Mouse (Mus musculus) liver, embryonic 13.5 days (tissue): ENCODE data around the gene Gm20458. TPM values are rescaled to one million over a fixed set of nuclear protein-coding genes. Genes with fewer than 3 reads are reported as not detected.
A peak's percentile ranks its signal among the peaks of the same experiment; 100 is the strongest.

Experiments used
- ATAC-seq: fragments of 200-750 bp; cut with Nextera tagmentation; 2 replicates; pipeline ENCODE4 v1.8.0; 2017; ENCODE audit warnings: low read depth, mild to moderate bottlenecking, moderate number of reproducible peaks, moderate library complexity
- DNase-seq: peaks from one replicate; pipeline ENCODE4 v3.0.0; 2022
- H3K27ac ChIP-seq: fragments of 300-500 bp; sonication (generic); 2 replicates; pipeline ENCODE4 v1.5.1; 2015; ENCODE audit warnings: moderate library complexity, mild to moderate bottlenecking, inconsistent platforms
- H3K27me3 ChIP-seq: fragments of 300-500 bp; sonication (generic); 2 replicates; pipeline ENCODE4 v1.6.1; 2015; ENCODE audit warnings: mild to moderate bottlenecking, inconsistent platforms
- H3K36me3 ChIP-seq: fragments of 300-500 bp; sonication (generic); 2 replicates; pipeline ENCODE4 v1.6.1; 2015; ENCODE audit warnings: mild to moderate bottlenecking, inconsistent platforms
- H3K4me1 ChIP-seq: fragments of 300-500 bp; sonication (generic); replicated peaks from 2 replicates; pipeline ENCODE4 v1.6.1; 2015; ENCODE audit warnings: inconsistent platforms
- H3K4me2 ChIP-seq: fragments of 300-500 bp; sonication (generic); 2 replicates; pipeline ENCODE4 v1.6.1; 2015; ENCODE audit warnings: inconsistent platforms, mild to moderate bottlenecking, moderate library complexity
- H3K4me3 ChIP-seq: fragments of 300-500 bp; sonication (generic); replicated peaks from 2 replicates; pipeline ENCODE4 v1.5.1; 2015; ENCODE audit warnings: mild to moderate bottlenecking, inconsistent platforms
- H3K9ac ChIP-seq: fragments of 300-500 bp; sonication (generic); 2 replicates; pipeline ENCODE4 v1.6.1; 2015; ENCODE audit warnings: mild to moderate bottlenecking, inconsistent platforms
- H3K9me3 ChIP-seq: fragments of 300-500 bp; sonication (generic); replicated peaks from 2 replicates; pipeline ENCODE4 v1.6.1; 2016; ENCODE audit warnings: inconsistent platforms
- WGBS: fragments of 180-500 bp; shearing (Covaris S2); methylation state at CpG from one replicate; pipeline ENCODE4 v1.1.7; 2015; ENCODE audit not compliant: insufficient replicate concordance; 5-methylcytosine and 5-hydroxymethylcytosine counted together
- polyA plus RNA-seq: library from polyadenylated mRNA; unstranded; fragments of >200 nt; fragmentation: Nextera tagmentation; extraction: Ambion mirVana; gene quantifications from 2 replicates; pipeline ENCODE4 v1.2.1, GENCODE M21; 2015

Gm20458 gene
- polyA plus RNA-seq: 5.3 and 5.7 TPM in 2 replicates

DNA sequence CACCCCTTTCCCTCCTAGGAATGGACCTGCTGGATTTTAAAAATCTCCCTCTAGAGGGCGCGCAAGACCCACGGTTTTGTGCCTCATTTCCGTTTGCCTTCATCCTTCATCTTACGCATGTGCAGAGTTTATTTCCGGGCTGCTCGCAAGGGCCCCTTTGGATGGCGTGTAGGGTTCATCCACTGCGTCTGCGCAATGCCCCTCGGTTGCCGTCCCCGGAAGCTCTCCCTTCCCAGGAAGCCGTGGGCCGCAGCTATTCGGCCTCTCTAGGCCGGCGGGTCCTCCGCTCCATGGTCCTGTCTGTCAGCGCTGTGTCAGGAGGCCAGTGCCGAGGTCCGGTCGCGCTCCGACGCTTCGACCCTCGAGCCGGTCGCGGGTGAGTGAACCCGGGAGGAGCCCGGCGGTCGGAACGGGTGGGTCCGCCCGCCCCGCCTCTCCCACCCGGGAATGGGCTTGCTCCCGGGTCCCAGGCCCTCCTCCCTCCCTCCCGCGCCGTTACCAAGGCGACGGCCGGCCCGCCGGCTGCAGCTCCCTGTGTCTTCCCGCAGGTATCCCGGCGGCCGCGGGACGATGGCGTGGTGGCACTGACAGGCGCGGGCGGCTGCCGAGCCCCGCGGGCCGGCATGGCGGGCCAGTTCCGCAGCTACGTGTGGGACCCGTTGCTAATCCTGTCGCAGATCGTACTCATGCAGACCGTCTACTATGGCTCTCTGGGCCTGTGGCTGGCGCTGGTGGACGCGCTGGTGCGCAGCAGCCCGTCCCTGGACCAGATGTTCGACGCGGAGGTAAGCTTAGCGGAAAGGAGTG is at the start of gene Gm20458:
Gm20458 (plus strand) TSS at position 223 of the 807 bp plus-strand sequence.
- ATAC-seq (peak; percentile 98), DNase-seq (peak; percentile 93)
- Histone ChIP-seq H3K4me3 (peak within 1 kb of the TSS; percentile 91), H3K4me1 (peaks cover 42% of the 10 kb centered on the region), H3K9me3 (no peaks in the 10 kb centered on the region), H3K27ac (peak within 1 kb of the TSS; percentile 72), H3K27me3 (no peaks in the 10 kb centered on the region), H3K36me3 (peaks cover 23% of the 10 kb centered on the region), H3K4me2 (peak within 1 kb of the TSS; percentile 91), H3K9ac (peak within 1 kb of the TSS; percentile 84)
- under 1% methylated on average over 75 of the region's 79 CpGs for WGBS

DNA sequence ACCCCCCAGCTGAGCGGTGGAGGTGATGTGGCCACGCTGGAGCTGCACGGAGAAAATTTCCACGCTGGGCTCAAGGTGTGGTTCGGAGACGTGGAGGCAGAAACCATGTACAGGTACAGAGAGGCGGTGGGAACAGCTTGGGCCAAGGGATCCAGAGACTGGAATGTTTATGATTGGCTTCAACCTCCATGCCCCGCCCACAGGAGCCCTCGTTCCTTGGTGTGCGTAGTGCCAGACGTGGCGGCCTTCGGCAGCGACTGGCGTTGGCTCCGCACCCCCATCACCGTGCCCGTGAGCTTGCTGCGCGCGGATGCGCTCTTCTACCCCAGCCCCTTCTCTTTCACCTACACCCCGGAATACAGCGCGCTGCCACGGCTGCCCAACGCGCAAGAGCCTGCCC is 46.6 kb upstream of the Gm20458 start:
- no peak for DNase-seq
- no peak overlapping the region for H3K4me3 ChIP-seq
- no peak overlapping the region for H3K27ac ChIP-seq
- no peak for ATAC-seq
- WGBS: 24% methylated on average over 28 of the region's 28 CpGs
- H3K4me1 ChIP-seq: no peaks in the 10 kb centered on the region
- no peak overlapping the region for H3K9ac ChIP-seq
- peaks cover 31% of the 10 kb centered on the region for H3K27me3 ChIP-seq
- H3K36me3 ChIP-seq: no peaks in the 10 kb centered on the region
- H3K9me3 ChIP-seq: no peaks in the 10 kb centered on the region
- H3K4me2 ChIP-seq: no peak overlapping the region

DNA sequence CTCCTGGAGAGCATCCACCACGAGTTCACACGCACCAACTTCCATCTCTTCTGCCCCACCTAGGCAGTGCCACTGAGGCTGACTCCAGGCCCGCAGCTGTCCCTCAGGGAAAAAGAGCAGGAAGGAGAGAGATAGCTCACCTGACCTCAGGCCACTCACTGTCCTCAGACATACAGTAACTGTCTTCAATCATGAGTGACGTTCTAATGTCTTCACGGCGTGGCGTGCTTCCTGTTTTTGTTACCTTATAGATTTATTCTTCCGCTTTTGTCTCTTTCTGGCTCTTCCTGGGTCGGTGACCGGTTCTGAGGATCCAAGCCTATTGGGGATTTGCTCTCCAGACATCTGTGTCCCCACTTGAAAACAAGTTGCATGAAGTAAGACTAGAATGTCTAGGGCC is 46.2 kb upstream of the Gm20458 start:
- Histone ChIP-seq H3K4me3 (no peak overlapping the region), H3K4me2 (no peak overlapping the region), H3K27me3 (peaks cover 27% of the 10 kb centered on the region), H3K27ac (no peak overlapping the region), H3K9me3 (no peaks in the 10 kb centered on the region), H3K9ac (no peak overlapping the region), H3K36me3 (no peaks in the 10 kb centered on the region), H3K4me1 (no peaks in the 10 kb centered on the region)
- ATAC-seq (no peak), DNase-seq (no peak)
- 53% methylated on average over 10 of the region's 10 CpGs for WGBS

DNA sequence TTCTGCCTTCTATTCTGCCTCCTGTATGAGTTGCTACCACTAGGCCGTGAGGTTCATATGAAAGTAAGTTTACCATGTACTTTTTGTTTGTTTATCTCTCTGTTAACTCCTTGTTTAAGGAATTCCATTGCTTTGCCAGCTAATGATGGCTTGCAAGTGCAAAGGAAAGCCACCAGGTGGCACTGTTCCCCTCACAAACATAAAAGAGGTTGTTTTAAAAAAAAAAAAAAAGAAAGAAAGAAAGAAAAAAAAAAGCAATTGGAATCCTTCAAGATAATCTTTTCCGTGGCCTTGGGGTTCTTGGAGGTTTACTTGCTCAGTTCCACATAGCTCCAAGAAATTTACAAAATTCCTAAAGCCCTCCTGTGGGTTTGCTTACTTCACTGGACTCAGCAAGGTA is 43.6 kb upstream of the Gm20458 start:
- Histone ChIP-seq H3K4me3 (no peak overlapping the region), H3K4me1 (no peaks in the 10 kb centered on the region), H3K27me3 (peaks cover 12% of the 10 kb centered on the region), H3K9me3 (no peaks in the 10 kb centered on the region), H3K36me3 (no peaks in the 10 kb centered on the region), H3K9ac (no peak overlapping the region), H3K27ac (no peak overlapping the region), H3K4me2 (no peak overlapping the region)
- WGBS: 1% methylated on average over 2 of the region's 2 CpGs
- ATAC-seq: no peak
- no peak for DNase-seq

DNA sequence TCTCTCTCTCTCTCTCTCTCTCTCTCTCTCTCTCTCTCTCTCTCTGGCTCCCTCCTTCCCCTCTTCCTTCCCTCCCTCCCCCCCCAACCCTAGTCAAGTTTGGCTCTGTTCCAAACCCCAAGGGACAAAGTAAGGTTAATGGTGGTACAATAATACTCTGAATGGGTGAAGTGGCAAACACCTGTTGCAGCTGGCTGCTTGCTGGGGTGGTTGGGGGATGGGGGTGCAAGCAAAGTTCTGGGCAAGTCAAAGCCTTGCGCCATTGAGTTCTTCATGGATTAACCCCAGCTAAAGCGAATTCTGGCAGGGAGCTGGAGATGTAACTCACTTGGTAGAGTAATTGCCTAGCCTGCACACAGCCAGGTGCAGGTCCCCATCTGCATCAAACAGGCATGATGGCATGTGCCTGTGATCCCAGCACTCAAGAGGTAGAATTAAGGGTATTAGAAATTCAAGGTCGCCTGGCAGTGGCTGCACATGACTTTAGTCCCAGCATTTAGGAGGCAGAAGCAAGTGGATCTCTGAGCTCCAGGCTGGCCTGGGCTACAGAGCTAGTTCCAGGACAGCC is 42.4 kb upstream of the Gm20458 start:
- Histone ChIP-seq H3K4me2 (no peak overlapping the region), H3K9ac (no peak overlapping the region), H3K27ac (no peak overlapping the region), H3K27me3 (peaks cover 12% of the 10 kb centered on the region), H3K4me3 (no peak overlapping the region), H3K36me3 (no peaks in the 10 kb centered on the region), H3K9me3 (no peaks in the 10 kb centered on the region), H3K4me1 (no peaks in the 10 kb centered on the region)
- ATAC-seq (no peak), DNase-seq (no peak)
- WGBS: 29% methylated on average over 3 of the region's 3 CpGs

DNA sequence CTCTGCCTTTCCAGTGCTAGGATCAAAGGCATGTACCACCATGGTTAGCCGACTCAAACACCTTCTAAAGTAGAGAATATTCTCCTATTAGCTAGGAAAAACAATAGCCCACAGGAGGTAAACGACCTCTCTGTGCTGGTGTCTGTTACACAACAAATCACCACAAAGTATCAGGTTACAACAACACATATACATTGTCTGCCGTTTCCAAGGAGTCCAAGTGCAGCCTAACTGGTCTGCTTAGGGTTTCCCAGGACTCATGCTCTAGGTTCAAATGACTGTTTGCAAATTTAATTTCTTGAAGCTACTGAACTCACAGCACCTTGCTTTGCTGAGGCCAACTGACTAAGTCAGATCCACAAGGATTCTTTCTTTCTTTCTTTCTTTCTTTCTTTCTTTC is 41.3 kb upstream of the Gm20458 start:
- no peak overlapping the region for H3K4me2 ChIP-seq
- H3K4me3 ChIP-seq: no peak overlapping the region
- 15% methylated on average over 3 of the region's 3 CpGs for WGBS
- H3K27ac ChIP-seq: no peak overlapping the region
- peaks cover 7% of the 10 kb centered on the region for H3K36me3 ChIP-seq
- no peak overlapping the region for H3K9ac ChIP-seq
- ATAC-seq (no peak), DNase-seq (no peak)
- H3K27me3 ChIP-seq: peaks cover 3% of the 10 kb centered on the region
- no peaks in the 10 kb centered on the region for H3K9me3 ChIP-seq
- H3K4me1 ChIP-seq: no peaks in the 10 kb centered on the region

DNA sequence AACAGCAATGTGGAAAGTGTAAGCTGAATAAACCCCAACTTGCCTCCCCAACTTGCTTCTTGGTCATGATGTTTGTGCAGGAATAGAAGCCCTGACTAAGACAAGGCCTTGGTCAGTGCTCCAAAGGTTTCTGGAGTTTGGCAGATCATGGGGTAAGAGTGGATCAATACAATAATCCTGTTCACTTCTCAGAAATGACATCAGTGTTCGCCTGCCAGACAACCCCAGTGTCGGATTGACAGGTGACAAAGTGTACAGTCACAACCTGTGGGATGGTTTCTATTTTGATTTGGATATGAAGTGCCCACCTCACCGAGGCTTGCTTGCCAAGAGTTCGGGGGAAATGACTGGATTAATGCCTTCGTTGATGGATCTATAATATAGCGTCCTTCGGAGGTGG is 39.5 kb upstream of the Gm20458 start:
- no peak for DNase-seq

DNA sequence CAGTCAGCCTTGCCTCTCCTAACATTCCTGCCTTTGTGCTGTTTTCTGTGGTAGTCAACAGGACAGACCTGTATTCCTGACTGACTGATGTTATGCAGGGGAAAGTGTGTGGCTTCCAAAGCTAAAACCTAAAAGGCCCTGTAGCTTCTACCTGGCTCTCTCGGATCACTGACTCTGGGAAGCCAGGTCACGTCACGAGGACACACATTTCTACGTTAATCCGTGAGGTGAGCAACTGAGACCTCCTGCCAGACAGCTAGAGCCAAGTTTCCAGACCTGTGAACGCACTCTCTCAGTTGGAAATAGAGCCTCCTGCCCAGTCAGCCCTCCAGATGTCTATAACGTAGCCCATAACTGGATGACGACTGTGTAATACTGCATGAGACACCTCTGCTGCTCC is 38.8 kb upstream of the Gm20458 start:
- H3K36me3 ChIP-seq: peaks cover 14% of the 10 kb centered on the region
- no peaks in the 10 kb centered on the region for H3K9me3 ChIP-seq
- no peak overlapping the region for H3K4me3 ChIP-seq
- 77% methylated on average over 8 of the region's 8 CpGs for WGBS
- no peak for DNase-seq
- ATAC-seq: no peak
- no peak overlapping the region for H3K4me2 ChIP-seq
- no peaks in the 10 kb centered on the region for H3K4me1 ChIP-seq
- H3K27me3 ChIP-seq: peaks cover 11% of the 10 kb centered on the region
- no peak overlapping the region for H3K27ac ChIP-seq
- no peak overlapping the region for H3K9ac ChIP-seq

More for the DNA sequence above, 39.5 kb upstream of the Gm20458 start:
- Histone ChIP-seq H3K9me3 (no peaks in the 10 kb centered on the region), H3K4me2 (no peak overlapping the region), H3K4me3 (no peak overlapping the region), H3K4me1 (no peaks in the 10 kb centered on the region), H3K36me3 (peaks cover 9% of the 10 kb centered on the region), H3K27ac (no peak overlapping the region), H3K27me3 (peaks cover 6% of the 10 kb centered on the region), H3K9ac (no peak overlapping the region)
- WGBS: 71% methylated on average over 7 of the region's 7 CpGs
- no peak for ATAC-seq

DNA sequence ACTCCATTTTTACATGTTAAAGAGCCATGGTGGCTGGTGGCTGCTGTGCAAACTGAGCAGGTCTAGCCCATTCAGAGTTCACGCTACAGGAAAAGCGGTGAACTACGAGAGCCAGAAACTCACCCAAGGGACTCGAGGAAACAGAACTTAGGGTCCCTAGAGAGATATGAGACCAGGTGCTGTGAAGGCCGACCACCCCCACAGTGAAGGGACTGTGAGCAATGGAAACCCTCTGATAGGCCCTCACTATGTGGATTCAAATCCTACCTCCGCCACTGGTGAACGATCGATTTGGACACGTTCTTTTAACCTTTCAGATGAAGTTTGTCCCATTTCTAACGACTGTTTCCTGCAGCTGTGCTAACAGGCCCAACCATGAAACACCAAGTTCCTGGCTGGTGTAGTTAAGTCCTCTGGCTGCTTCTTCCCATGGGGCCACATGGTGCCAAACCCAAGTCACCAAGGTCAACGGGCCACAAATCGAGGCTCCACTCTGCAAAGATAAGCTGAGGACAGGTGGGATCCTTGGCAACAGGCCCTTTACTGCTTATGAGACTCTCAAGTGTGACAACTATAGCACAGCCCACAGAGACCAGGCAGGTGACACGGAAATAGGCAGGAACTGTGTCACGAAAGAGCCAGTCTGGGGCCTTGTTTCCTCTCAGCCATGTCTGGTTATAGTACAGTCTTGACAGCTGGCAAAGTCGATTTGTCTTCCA is 37.9 kb upstream of the Gm20458 start:
- Histone ChIP-seq H3K4me2 (no peak overlapping the region), H3K27me3 (peaks cover 11% of the 10 kb centered on the region), H3K4me3 (no peak overlapping the region), H3K9me3 (no peaks in the 10 kb centered on the region), H3K4me1 (no peaks in the 10 kb centered on the region), H3K9ac (no peak overlapping the region), H3K36me3 (peaks cover 14% of the 10 kb centered on the region), H3K27ac (no peak overlapping the region)
- DNase-seq: no peak
- ATAC-seq: no peak
- WGBS: 71% methylated on average over 15 of the region's 15 CpGs

DNA sequence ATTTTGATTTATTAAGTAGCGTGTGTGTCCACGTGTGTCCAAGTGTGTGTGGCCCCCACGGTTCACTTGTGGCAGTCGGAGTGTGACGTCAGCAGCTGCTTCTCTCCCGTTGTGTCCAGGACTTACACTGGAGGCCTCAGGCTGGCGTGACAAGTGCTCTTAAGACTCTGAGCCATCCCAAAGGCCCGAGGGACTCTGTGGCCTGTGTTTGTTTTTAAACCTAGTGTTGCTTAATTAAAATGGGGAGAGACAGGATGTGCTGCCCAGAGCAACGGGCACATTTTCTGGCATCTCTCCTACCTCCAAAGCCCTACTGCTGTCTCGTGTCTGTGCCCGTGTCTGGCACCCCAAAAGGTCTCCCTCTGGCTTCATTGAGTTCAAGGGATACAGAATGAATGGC is 37.3 kb upstream of the Gm20458 start:
- H3K36me3 ChIP-seq: peaks cover 17% of the 10 kb centered on the region
- ATAC-seq (no peak), DNase-seq (no peak)
- no peaks in the 10 kb centered on the region for H3K9me3 ChIP-seq
- H3K27ac ChIP-seq: no peak overlapping the region
- no peaks in the 10 kb centered on the region for H3K4me1 ChIP-seq
- H3K4me3 ChIP-seq: no peak overlapping the region
- H3K9ac ChIP-seq: no peak overlapping the region
- peaks cover 14% of the 10 kb centered on the region for H3K27me3 ChIP-seq
- no peak overlapping the region for H3K4me2 ChIP-seq
- WGBS: 73% methylated on average over 11 of the region's 11 CpGs

DNA sequence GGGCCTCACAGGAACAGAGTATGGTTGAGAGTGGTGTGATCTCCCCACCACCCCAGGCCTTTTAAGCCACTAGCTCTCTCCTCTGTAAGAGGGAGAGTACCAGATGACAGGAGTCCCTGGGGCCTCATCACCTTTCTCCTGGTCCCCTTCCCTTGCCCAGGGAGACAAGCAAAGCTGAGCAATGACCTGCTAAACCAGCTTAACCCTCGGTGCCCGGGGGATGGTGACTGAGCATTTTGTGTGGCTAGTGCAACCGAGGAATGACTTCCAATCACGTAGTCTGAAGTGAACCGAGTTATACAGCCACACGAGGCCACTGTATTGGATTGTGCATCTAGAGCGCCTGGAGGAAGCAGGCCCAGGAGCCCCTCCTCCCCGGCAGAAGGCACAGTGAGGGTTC is 36.4 kb upstream of the Gm20458 start:
- no peak for ATAC-seq
- H3K9me3 ChIP-seq: no peaks in the 10 kb centered on the region
- no peak overlapping the region for H3K9ac ChIP-seq
- no peak overlapping the region for H3K27ac ChIP-seq
- 73% methylated on average over 8 of the region's 8 CpGs for WGBS
- H3K36me3 ChIP-seq: peaks cover 17% of the 10 kb centered on the region
- no peak for DNase-seq
- H3K27me3 ChIP-seq: peaks cover 22% of the 10 kb centered on the region
- no peaks in the 10 kb centered on the region for H3K4me1 ChIP-seq
- no peak overlapping the region for H3K4me3 ChIP-seq
- no peak overlapping the region for H3K4me2 ChIP-seq
